Mouse (Mus musculus) megakaryocyte, embryonic 14.5 days (primary cell): ENCODE results near the gene Mex3b. TPM values are rescaled to one million over a fixed set of nuclear protein-coding genes. Genes with fewer than 3 reads are reported as not detected.

Source experiments
- H3K27me3 ChIP-seq: replicated peaks from 2 replicates; pipeline ENCODE3; 2012; ENCODE audit warnings: inconsistent platforms
- H3K36me3 ChIP-seq: replicated peaks from 2 replicates; pipeline ENCODE3; 2012; ENCODE audit warnings: low read length, inconsistent platforms, mixed read lengths
- H3K4me1 ChIP-seq: 2 replicates; pipeline ENCODE4 v1.6.1; 2012; ENCODE audit warnings: inconsistent platforms
- H3K4me3 ChIP-seq: replicated peaks from 2 replicates; pipeline ENCODE3; 2012; ENCODE audit warnings: moderate library complexity, mild to moderate bottlenecking, inconsistent platforms
- H3K9me3 ChIP-seq: 2 replicates; pipeline ENCODE4 v1.6.1; 2012; ENCODE audit warnings: inconsistent platforms
- FLI1 ChIP-seq: IDR thresholded peaks from 2 replicates; pipeline ENCODE4 v1.6.1; 2012; ENCODE audit warnings: low read length, inconsistent platforms, mixed read lengths
- GATA1 ChIP-seq: IDR thresholded peaks from 3 replicates; pipeline ENCODE4 v1.6.1; 2012; ENCODE audit warnings: mixed read lengths, low read length, inconsistent platforms, borderline replicate concordance
- polyA plus RNA-seq: library from polyadenylated mRNA; stranded (reverse); fragments of >175 nt; gene quantifications from 2 replicates; pipeline ENCODE4 v1.2.3, GENCODE M21; 2012; ENCODE audit warnings: low replicate concordance; ENCODE audit not compliant: insufficient read depth

Mex3b gene
- polyA plus RNA-seq, 1 experiment = 1.7 TPM

GRCm38 (mm10) chr7:82865834-82866485, 1.2 kb upstream of the Mex3b start:
- Histone ChIP-seq H3K4me3 (peak overlapping the region; percentile 99), H3K9me3 (peaks cover 13% of the 10 kb centered on the region), H3K36me3 (peaks cover 16% of the 10 kb centered on the region), H3K4me1 (peaks cover 35% of the 10 kb centered on the region), H3K27me3 (peaks cover 18% of the 10 kb centered on the region)
- no peak for TF ChIP-seq GATA1
- TF ChIP-seq FLI1 = no peak

GRCm38 (mm10) chr7:82866486-82867270, 455 bp upstream of the Mex3b start:
- Histone ChIP-seq H3K36me3 (peaks cover 16% of the 10 kb centered on the region), H3K27me3 (peaks cover 18% of the 10 kb centered on the region), H3K4me1 (peaks cover 35% of the 10 kb centered on the region), H3K4me3 (peak overlapping the region; percentile 99), H3K9me3 (peaks cover 13% of the 10 kb centered on the region)
- TF ChIP-seq GATA1 (no peak), FLI1 (no peak)

- TF ChIP-seq GATA1 = no peak
- peaks cover 13% of the 10 kb centered on the region for H3K9me3 ChIP-seq
- peaks cover 46% of the 10 kb centered on the region for H3K4me1 ChIP-seq
- peaks cover 18% of the 10 kb centered on the region for H3K27me3 ChIP-seq
- H3K36me3 ChIP-seq = peaks cover 16% of the 10 kb centered on the region
- H3K4me3 ChIP-seq = peak overlapping the region; percentile 99
Observed at GRCm38 (mm10) chr7:82868309-82869230, 1.4 kb downstream of the Mex3b start.

- peaks cover 16% of the 10 kb centered on the region for H3K36me3 ChIP-seq
- TF ChIP-seq FLI1 (no peak), GATA1 (no peak)
- peak overlapping the region; percentile 99 for H3K4me3 ChIP-seq
- peaks cover 13% of the 10 kb centered on the region for H3K9me3 ChIP-seq
- H3K27me3 ChIP-seq = peaks cover 18% of the 10 kb centered on the region
- H3K4me1 ChIP-seq = peaks cover 46% of the 10 kb centered on the region
Observed at GRCm38 (mm10) chr7:82869231-82870147, 2.4 kb downstream of the Mex3b start.

GRCm38 (mm10) chr7:82870148-82870513, 3.0 kb downstream of the Mex3b start:
- Histone ChIP-seq H3K27me3 (peaks cover 18% of the 10 kb centered on the region), H3K9me3 (peaks cover 13% of the 10 kb centered on the region), H3K4me3 (no peak overlapping the region), H3K36me3 (peaks cover 16% of the 10 kb centered on the region), H3K4me1 (peaks cover 42% of the 10 kb centered on the region)
- no peak for TF ChIP-seq GATA1
- TF ChIP-seq FLI1 = no peak

GRCm38 (mm10) chr7:82876551-82876950, 9.4 kb downstream of the Mex3b start:
- Histone ChIP-seq H3K36me3 (no peaks in the 10 kb centered on the region), H3K4me1 (peaks cover 15% of the 10 kb centered on the region), H3K27me3 (no peaks in the 10 kb centered on the region), H3K4me3 (no peak overlapping the region), H3K9me3 (no peaks in the 10 kb centered on the region)
- TF ChIP-seq FLI1 (no peak), GATA1 (no peak)

- Histone ChIP-seq H3K27me3 (peaks cover 8% of the 10 kb centered on the region), H3K9me3 (peaks cover 5% of the 10 kb centered on the region; the same call in 1 of the 2 replicates), H3K4me1 (peaks cover 4% of the 10 kb centered on the region; the same call in 1 of the 2 replicates), H3K36me3 (no peaks in the 10 kb centered on the region), H3K4me3 (no peak overlapping the region)
- TF ChIP-seq GATA1 (no peak), FLI1 (no peak)
Observed at GRCm38 (mm10) chr7:82880016-82880415, 12.9 kb downstream of the Mex3b start.

GRCm38 (mm10) chr7:82880700-82881099, 13.6 kb downstream of the Mex3b start:
- Histone ChIP-seq H3K9me3 (peaks cover 5% of the 10 kb centered on the region; the same call in 1 of the 2 replicates), H3K4me1 (peaks cover 4% of the 10 kb centered on the region; the same call in 1 of the 2 replicates), H3K36me3 (no peaks in the 10 kb centered on the region), H3K4me3 (no peak overlapping the region), H3K27me3 (peaks cover 8% of the 10 kb centered on the region)
- TF ChIP-seq GATA1 = no peak
- TF ChIP-seq FLI1 = no peak
